Mouse (Mus musculus) small intestine, adult 2 months (tissue): Measurements from ENCODE around the gene Cenpm.

Experiments
- CTCF ChIP-seq: fragments of 200-500 bp; IDR thresholded peaks from 2 replicates; pipeline ENCODE4 v1.5.1; 2012; ENCODE audit warnings: low read depth, mild to moderate bottlenecking, control low read depth, inconsistent platforms, low read length, moderate library complexity, mixed read lengths; ENCODE audit not compliant: insufficient replicate concordance, insufficient read length; ENCODE audit errors: extremely low read depth
- POLR2A ChIP-seq: fragments of 200-500 bp; IDR thresholded peaks from 2 replicates; pipeline ENCODE4 v1.6.1; 2012; ENCODE audit warnings: low read depth, mild to moderate bottlenecking, control low read depth, inconsistent platforms, low read length, moderate library complexity

DNA sequence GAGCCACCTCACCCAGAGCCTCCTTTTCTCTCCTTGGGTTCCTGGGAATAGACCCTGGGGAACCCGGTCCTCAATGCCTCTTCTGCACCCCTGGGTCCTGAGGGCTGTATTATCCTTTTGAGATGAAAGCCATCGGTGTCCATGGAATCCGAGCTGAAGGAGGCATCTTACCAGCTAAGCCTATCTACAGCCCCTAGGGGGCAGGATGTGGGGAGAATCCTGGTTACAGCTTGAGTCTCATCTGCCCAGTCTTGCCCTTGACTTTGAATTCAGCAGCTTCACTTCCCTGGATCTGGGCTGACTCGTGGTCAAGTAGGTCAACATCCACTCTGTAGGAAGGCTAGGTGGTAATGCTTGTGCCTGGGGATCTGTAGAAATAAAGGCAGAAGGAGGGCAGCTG is 10.7 kb upstream of the Cenpm start:
- TF ChIP-seq CTCF (no peak), POLR2A (no peak)
